Mouse (Mus musculus) megakaryocyte, embryonic 14.5 days (primary cell): ENCODE results near the gene Rapgef6.

Experiments used
- FLI1 ChIP-seq: IDR thresholded peaks from 2 replicates; pipeline ENCODE4 v1.6.1; 2012; ENCODE audit warnings: low read length, inconsistent platforms, mixed read lengths
- GATA1 ChIP-seq: IDR thresholded peaks from 3 replicates; pipeline ENCODE4 v1.6.1; 2012; ENCODE audit warnings: mixed read lengths, low read length, inconsistent platforms, borderline replicate concordance

DNA sequence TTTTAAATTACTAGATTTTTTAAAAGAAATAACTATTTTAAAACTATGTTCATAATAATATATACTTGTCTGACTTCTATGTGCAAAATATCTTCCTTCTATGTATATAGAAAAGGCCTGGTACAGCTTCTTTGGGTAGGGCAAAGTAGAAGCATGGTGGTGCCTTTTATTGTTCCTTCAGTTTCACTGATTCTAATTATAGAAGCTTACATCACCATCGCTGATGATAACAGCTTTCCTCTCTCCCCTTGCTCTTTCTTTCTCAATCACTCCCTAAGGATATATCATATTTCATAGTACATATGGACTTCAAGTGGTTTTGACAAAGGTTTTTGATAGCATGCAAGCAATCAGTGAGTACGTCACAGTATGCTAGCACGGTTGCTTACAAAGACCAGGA is 69.9 kb downstream of the Rapgef6 start:
- TF ChIP-seq GATA1 (no peak), FLI1 (no peak)
